Mouse (Mus musculus) CH12.LX (cell line): ENCODE results near the gene Zfp664.

Experiments used
- CTCF ChIP-seq, 2 experiments: IDR thresholded peaks in 1 of 2; conservative IDR thresholded peaks in 1 of 2; 2 replicates each; pipeline ENCODE4 v1.5.1; 2011 to 2012; ENCODE audit warnings: low read depth in 2 of 2, low read length in 2 of 2, improper control_type of control experiment in 1 of 2, inconsistent platforms in 1 of 2, mild to moderate bottlenecking in 1 of 2, moderate library complexity in 1 of 2
- EP300 ChIP-seq: IDR thresholded peaks from 2 replicates; pipeline ENCODE4 v1.6.1; 2011; ENCODE audit warnings: low read length, improper control_type of control experiment
- ETS1 ChIP-seq: conservative IDR thresholded peaks from 2 replicates; pipeline ENCODE4 v1.6.1; 2012; ENCODE audit warnings: low read depth, mild to moderate bottlenecking, inconsistent platforms, low read length, improper control_type of control experiment, moderate library complexity
- GABPA ChIP-seq: IDR thresholded peaks from 2 replicates; pipeline ENCODE4 v1.6.1; 2012; ENCODE audit warnings: low read depth, low read length, improper control_type of control experiment, inconsistent platforms; ENCODE audit not compliant: insufficient replicate concordance
- JUND ChIP-seq: conservative IDR thresholded peaks from 2 replicates; pipeline ENCODE4 v1.6.1; 2011; ENCODE audit warnings: low read depth, low read length, improper control_type of control experiment
- MAX ChIP-seq: IDR thresholded peaks from 2 replicates; pipeline ENCODE4 v1.6.1; 2011; ENCODE audit warnings: low read length, improper control_type of control experiment
- NELFE ChIP-seq: IDR thresholded peaks from 2 replicates; pipeline ENCODE4 v1.6.1; 2011; ENCODE audit warnings: low read depth, low read length, improper control_type of control experiment
- PAX5 ChIP-seq: IDR thresholded peaks from 2 replicates; pipeline ENCODE4 v1.6.1; 2012; ENCODE audit warnings: low read length, inconsistent platforms, mixed read lengths
- POLR2A ChIP-seq: IDR thresholded peaks from 2 replicates; pipeline ENCODE4 v1.6.1; 2011; ENCODE audit warnings: low read depth, mild to moderate bottlenecking, improper control_type of control experiment, low read length
- SMC3 ChIP-seq: IDR thresholded peaks from 2 replicates; pipeline ENCODE4 v1.6.1; 2011; ENCODE audit warnings: low read depth, low read length, improper control_type of control experiment
- UBTF ChIP-seq: IDR thresholded peaks from 2 replicates; pipeline ENCODE4 v1.6.1; 2012; ENCODE audit warnings: low read depth, mild to moderate bottlenecking, inconsistent platforms, low read length, improper control_type of control experiment, moderate library complexity
- USF2 ChIP-seq: conservative IDR thresholded peaks from 2 replicates; pipeline ENCODE4 v1.6.1; 2011; ENCODE audit warnings: low read depth, low read length, improper control_type of control experiment
- ZC3H11A ChIP-seq: IDR thresholded peaks from 2 replicates; pipeline ENCODE4 v1.6.1; 2012; ENCODE audit warnings: low read depth, mild to moderate bottlenecking, inconsistent platforms, low read length, improper control_type of control experiment

- TF ChIP-seq POLR2A (no peak), JUND (no peak), CTCF (conservative IDR thresholded peaks at IDR 0.05 in 1 of 2, IDR thresholded peaks at IDR 0.05 in 1 of 2; ENCODE audit: low read depth in 2 of 2, low read length in 2 of 2) (no peak), UBTF (no peak), EP300 (no peak), NELFE (no peak), USF2 (no peak), PAX5 (no peak), SMC3 (no peak), ETS1 (no peak), ZC3H11A (no peak), MAX (no peak), GABPA (no peak)
These were observed 82.6 kb downstream of the Zfp664 start for GRCm38 (mm10) chr5:124945046-124945445.
